Mouse (Mus musculus) adrenal gland, postnatal 10 days (tissue): ENCODE results near the gene Zfp951. TPM values are rescaled to one million over a fixed set of nuclear protein-coding genes. Genes with fewer than 3 reads are reported as not detected.
"Not testable (repeated sequence)": the region's sequence is repeated elsewhere in the genome, so short reads cannot be mapped to it uniquely, and the experiment has no call there.

ENCODE experiments used
- DNase-seq: peaks from one replicate; pipeline ENCODE4 v3.0.0; 2021; ENCODE audit warnings: mixed read lengths
- long read RNA-seq, 2 experiments: library from polyadenylated mRNA; stranded (forward); transcript quantifications; one replicate each; pipeline ENCODE4 v2.0.0; 2021
- total RNA-seq, 2 experiments: library from RNA; stranded (reverse); gene quantifications; 2 replicates each; pipeline ENCODE4 v1.2.3; 2021

The Zfp951 gene
- total RNA-seq: 1 to 10 TPM; 3.2 to 4.4 TPM
- long read RNA-seq, experiment 1, partial matches to known transcripts: 0 of 4 reads
- long read RNA-seq, experiment 1, other reads (novel, unspliced or antisense): 3 of 4 reads
- long read RNA-seq, experiment 2, partial matches to known transcripts: 0 of 3 reads
- long read RNA-seq, experiment 2, other reads (novel, unspliced or antisense): 3 of 3 reads

- peak; percentile 60 for DNase-seq
Measured at GRCm38 (mm10) chr5:104859962-104860525, at the start of gene Zfp951. Zfp951 (minus strand) TSS chr5:104860070.

GRCm38 (mm10) chr5:104906556-104906955 is 46.7 kb upstream of the Zfp951 start:
- not testable (repeated sequence) for DNase-seq

- DNase-seq: not testable (repeated sequence)
Measured at GRCm38 (mm10) chr5:104859045-104859961, 567 bp downstream of the Zfp951 start.

GRCm38 (mm10) chr5:104854546-104854945 is 5.3 kb downstream of the Zfp951 start:
- not testable (repeated sequence) for DNase-seq

- DNase-seq: no peak
Measured at GRCm38 (mm10) chr5:104833330-104833729, 26.5 kb downstream of the Zfp951 start.

- no peak for DNase-seq
Measured at GRCm38 (mm10) chr5:104829611-104830010, 30.3 kb downstream of the Zfp951 start.

GRCm38 (mm10) chr5:104770138-104770537 is 89.7 kb downstream of the Zfp951 start:
- not testable (repeated sequence) for DNase-seq

Other genes with a start within 250 kb of the Zfp951 start
- 1 to 10 TPM; 1.4 to 1.8 TPM for gene Abcg3, start 122.6 kb upstream of the Zfp951 start, total RNA-seq